Mouse (Mus musculus) G1E (cell line): ENCODE results near the gene Lrmda. TPM values are rescaled to one million over a fixed set of nuclear protein-coding genes. Genes with fewer than 3 reads are reported as not detected.

Source experiments
- ATAC-seq: 2 replicates; pipeline ENCODE4 v1.8.0; 2016; ENCODE audit warnings: mild to moderate bottlenecking; ENCODE audit not compliant: insufficient number of reproducible peaks, poor library complexity, low FRiP score, severe bottlenecking; ENCODE audit errors: extremely low read depth
- DNase-seq: peaks from one replicate; pipeline ENCODE4 v3.0.0; 2012; ENCODE audit warnings: low spot score
- H3K27me3 ChIP-seq: 2 replicates; pipeline ENCODE4 v1.6.1; 2012; ENCODE audit warnings: mild to moderate bottlenecking, low read length, inconsistent platforms; ENCODE audit not compliant: insufficient read depth
- H3K36me3 ChIP-seq: replicated peaks from 2 replicates; pipeline ENCODE3; 2012; ENCODE audit warnings: mild to moderate bottlenecking, inconsistent platforms
- H3K4me1 ChIP-seq: 2 replicates; pipeline ENCODE4 v1.6.1; 2012; ENCODE audit warnings: low read depth, low read length, inconsistent platforms, mixed read lengths; ENCODE audit not compliant: insufficient read depth
- H3K4me3 ChIP-seq: 2 replicates; pipeline ENCODE4 v1.5.1; 2012; ENCODE audit warnings: low read depth, mild to moderate bottlenecking, inconsistent platforms, low read length, moderate library complexity, mixed read lengths
- H3K9me3 ChIP-seq: replicated peaks from 2 replicates; pipeline ENCODE4 v1.6.1; 2012; ENCODE audit warnings: inconsistent platforms
- CTCF ChIP-seq: IDR thresholded peaks from 2 replicates; pipeline ENCODE4 v1.5.1; 2012; ENCODE audit warnings: low read depth, low read length, inconsistent platforms, mixed read lengths
- GATA1 ChIP-seq: IDR thresholded peaks from 2 replicates; pipeline ENCODE4 v1.6.1; 2012; ENCODE audit warnings: borderline replicate concordance, low read length, inconsistent platforms, mixed read lengths
- GATA2 ChIP-seq: IDR thresholded peaks from 2 replicates; pipeline ENCODE4 v1.6.1; 2012; ENCODE audit warnings: low read depth, low read length, inconsistent platforms, borderline replicate concordance
- POLR2AphosphoS5 ChIP-seq: IDR thresholded peaks from 2 replicates; pipeline ENCODE4 v1.6.1; 2012; ENCODE audit warnings: low read depth, low read length, inconsistent platforms; ENCODE audit not compliant: insufficient replicate concordance
- TAL1 ChIP-seq: conservative IDR thresholded peaks from 2 replicates; pipeline ENCODE4 v1.6.1; 2012; ENCODE audit warnings: low read depth, low read length, inconsistent platforms, mixed read lengths
- polyA plus RNA-seq: library from polyadenylated mRNA; stranded (reverse); fragments of >175 nt; gene quantifications from 2 replicates; pipeline ENCODE4 v1.2.3, GENCODE M21; 2012
- total RNA-seq, 2 experiments: library from RNA; stranded (forward) in 1 of 2; stranded (reverse) in 1 of 2; fragments of 200-1000 nt in 1 of 2; fragments of >200 nt in 1 of 2; fragmentation: Nextera tagmentation in 1 of 2; gene quantifications; 2 replicates each; pipeline ENCODE4 v1.2.3; 2014 to 2017

Gene Lrmda
- total and polyA plus RNA-seq, 3 experiments, result not detected

DNA sequence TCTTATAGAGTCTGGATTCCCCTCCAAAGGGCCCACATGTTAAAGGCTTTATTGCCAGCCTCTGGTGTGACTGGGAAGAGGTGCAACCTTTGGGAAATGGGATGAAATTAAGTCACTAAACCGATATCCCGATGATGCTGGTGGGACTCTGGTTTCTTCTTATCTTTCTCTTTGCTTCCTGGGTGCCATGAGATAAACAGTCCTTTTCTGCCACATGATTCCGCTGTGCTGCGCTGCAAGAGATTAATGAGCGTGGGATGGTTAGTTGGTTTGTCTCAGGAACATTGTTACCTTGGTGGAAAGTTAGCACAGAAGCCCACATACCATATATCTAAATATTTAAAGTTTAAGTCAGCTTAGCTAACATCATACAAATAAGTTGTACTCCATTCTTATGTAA lies 258.5 kb downstream of the Lrmda start:
- H3K4me1 ChIP-seq, result no peaks in the 10 kb centered on the region
- H3K9me3 ChIP-seq, result no peaks in the 10 kb centered on the region
- H3K27me3 ChIP-seq, result no peaks in the 10 kb centered on the region
- TF ChIP-seq CTCF (no peak), POLR2AphosphoS5 (no peak), GATA2 (no peak), TAL1 (no peak), GATA1 (no peak)
- H3K4me3 ChIP-seq, result no peak overlapping the region
- ATAC-seq, result no peak
- no peak for DNase-seq
- H3K36me3 ChIP-seq, result no peaks in the 10 kb centered on the region

DNA sequence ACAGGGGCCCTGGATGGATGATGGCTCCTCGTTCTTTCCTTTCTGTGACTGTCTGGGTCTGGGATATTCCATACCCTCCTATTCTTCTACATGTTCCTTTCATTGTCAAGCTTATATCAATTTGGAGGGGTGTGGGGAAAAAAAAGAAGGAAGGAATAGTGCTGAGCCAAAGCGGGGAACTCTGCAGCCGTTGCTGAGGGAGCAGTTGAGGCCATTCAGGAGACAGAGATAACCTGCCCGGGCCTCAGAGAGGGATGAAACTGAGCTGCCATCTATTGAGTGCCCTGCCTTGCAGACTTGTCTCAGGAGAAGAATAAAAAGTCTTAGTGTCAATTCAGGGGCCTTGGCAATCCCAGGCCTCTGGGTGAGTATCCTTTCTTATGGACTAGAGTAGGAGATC lies 260.1 kb downstream of the Lrmda start:
- Histone ChIP-seq H3K4me1 (no peaks in the 10 kb centered on the region), H3K9me3 (0 out of 2 replicates have a peak, but pooled peaks cover 3% of the 10 kb centered on the region), H3K27me3 (no peaks in the 10 kb centered on the region), H3K36me3 (no peaks in the 10 kb centered on the region), H3K4me3 (no peak overlapping the region)
- TF ChIP-seq CTCF (no peak), POLR2AphosphoS5 (no peak), TAL1 (no peak), GATA2 (no peak), GATA1 (no peak)
- DNase-seq (no peak), ATAC-seq (no peak)

DNA sequence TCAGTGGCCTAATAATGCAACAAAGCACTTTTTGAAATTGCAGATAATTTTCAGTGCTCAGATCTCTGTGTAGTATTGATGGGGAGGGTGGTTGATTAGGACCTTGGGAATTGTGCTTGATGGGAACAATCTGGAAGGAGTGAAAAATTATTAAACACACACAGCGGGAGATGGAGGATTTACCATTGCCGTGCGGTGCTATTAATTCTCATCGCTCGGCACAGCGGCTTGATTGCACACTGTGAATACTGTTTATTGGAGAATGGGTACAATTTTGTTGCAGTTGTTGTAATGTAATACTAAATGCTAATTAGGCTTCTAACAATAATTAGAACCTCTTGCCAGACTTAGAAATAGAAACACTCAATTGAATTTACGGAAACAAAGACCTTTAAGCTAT lies 262.1 kb downstream of the Lrmda start:
- no peak for DNase-seq
- H3K27me3 ChIP-seq, result no peaks in the 10 kb centered on the region
- no peaks in the 10 kb centered on the region for H3K4me1 ChIP-seq
- no peak for ATAC-seq
- TF ChIP-seq POLR2AphosphoS5, result no peak
- TF ChIP-seq GATA1, result no peak
- TF ChIP-seq CTCF, result no peak
- TF ChIP-seq GATA2, result no peak
- no peak for TF ChIP-seq TAL1
- 0 out of 2 replicates have a peak, but pooled peaks cover 5% of the 10 kb centered on the region for H3K9me3 ChIP-seq
- H3K36me3 ChIP-seq, result no peaks in the 10 kb centered on the region
- H3K4me3 ChIP-seq, result no peak overlapping the region

DNA sequence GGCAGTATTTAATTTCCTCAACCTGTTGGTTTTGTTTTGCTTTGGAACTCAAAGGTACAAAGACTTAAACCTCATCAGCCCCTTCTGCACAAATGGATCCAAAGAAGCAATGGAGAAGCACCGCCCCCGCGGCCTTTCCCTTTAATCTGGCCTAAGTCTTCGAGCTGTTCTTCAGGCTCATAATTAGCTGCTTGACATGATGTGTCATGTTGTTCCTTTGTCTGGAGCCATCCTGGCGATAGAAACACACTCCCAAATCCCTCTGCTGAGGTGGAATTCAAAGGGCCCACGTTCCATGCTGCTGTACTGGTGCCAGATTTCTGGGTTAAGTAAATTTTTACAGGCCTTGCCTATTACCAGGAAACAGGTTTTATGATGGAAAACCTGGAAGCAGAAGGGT lies 263.3 kb downstream of the Lrmda start:
- H3K4me3 ChIP-seq, result no peak overlapping the region
- 0 out of 2 replicates have a peak, but pooled peaks cover 6% of the 10 kb centered on the region for H3K9me3 ChIP-seq
- ATAC-seq, result no peak
- no peaks in the 10 kb centered on the region for H3K4me1 ChIP-seq
- no peaks in the 10 kb centered on the region for H3K27me3 ChIP-seq
- H3K36me3 ChIP-seq, result no peaks in the 10 kb centered on the region
- no peak for TF ChIP-seq POLR2AphosphoS5
- DNase-seq, result no peak

DNA sequence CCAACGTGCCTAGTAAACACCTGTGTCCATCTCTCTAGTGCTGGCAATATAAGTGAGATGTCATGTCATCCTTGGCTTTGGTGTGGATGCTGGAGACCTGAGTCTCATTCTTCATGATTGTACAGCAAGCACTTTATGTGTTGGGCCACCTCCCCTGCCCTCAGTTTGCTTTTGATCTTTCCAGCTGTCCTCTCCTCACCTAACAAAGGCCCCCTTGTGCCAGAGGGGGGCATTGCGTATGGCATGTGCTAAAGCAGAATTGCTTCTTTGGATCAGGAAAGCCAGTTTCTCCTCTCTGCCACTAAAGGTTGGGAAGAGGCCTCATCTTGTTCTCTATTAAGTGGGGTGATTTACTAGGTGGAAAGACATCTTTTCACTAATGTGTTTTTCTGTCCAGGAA lies 264.2 kb downstream of the Lrmda start:
- DNase-seq (no peak), ATAC-seq (no peak)
- H3K36me3 ChIP-seq, result no peaks in the 10 kb centered on the region
- no peaks in the 10 kb centered on the region for H3K4me1 ChIP-seq
- H3K9me3 ChIP-seq, result 0 out of 2 replicates have a peak, but pooled peaks cover 7% of the 10 kb centered on the region
- H3K4me3 ChIP-seq, result no peak overlapping the region
- H3K27me3 ChIP-seq, result no peaks in the 10 kb centered on the region
- TF ChIP-seq GATA2, result no peak
- TF ChIP-seq GATA1, result no peak
- TF ChIP-seq CTCF, result no peak
- no peak for TF ChIP-seq POLR2AphosphoS5
- TF ChIP-seq TAL1, result no peak

DNA sequence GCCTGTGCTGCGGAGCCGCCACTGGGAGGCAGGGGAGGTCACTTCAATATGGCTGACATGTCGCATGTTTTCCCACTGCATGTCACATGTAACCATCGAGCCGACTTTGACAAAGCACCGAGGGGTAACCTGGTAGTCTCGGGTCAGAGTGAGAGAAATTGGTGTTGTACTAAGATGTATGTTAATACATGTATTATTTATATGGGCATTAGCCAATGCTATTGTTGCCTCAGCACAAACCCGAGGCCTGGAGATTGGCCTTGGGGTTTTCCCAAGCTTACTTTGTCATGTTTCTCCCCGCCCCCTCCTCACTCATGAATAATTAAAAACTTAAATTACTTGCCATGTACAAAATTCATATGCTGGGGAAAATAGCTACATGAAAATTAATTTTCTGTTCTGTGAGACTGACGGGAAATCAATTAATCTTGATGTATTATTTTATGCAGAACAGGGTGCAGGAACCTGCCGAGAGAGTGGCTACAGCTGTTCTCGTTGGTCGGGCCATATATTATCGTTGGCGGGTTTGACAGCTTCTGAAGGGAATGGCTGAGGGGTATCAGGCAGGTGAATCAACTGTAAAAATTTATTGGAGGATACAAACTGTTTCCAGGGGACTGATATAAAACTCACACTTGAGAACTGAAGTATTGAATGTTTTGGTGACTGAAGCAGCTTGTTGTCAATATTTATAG lies 265.5 kb downstream of the Lrmda start:
- no peaks in the 10 kb centered on the region for H3K36me3 ChIP-seq
- TF ChIP-seq GATA1 (no peak), POLR2AphosphoS5 (no peak), TAL1 (no peak), GATA2 (no peak)

GRCm38 (mm10) chr14:22285826-22286225 lies 266.3 kb downstream of the Lrmda start:
- H3K27me3 ChIP-seq, result no peaks in the 10 kb centered on the region
- no peak for ATAC-seq
- H3K4me3 ChIP-seq, result no peak overlapping the region
- 0 out of 2 replicates have a peak, but pooled peaks cover 7% of the 10 kb centered on the region for H3K9me3 ChIP-seq
- H3K4me1 ChIP-seq, result no peaks in the 10 kb centered on the region
- DNase-seq, result no peak
- TF ChIP-seq GATA1, result no peak
- TF ChIP-seq TAL1, result no peak
- TF ChIP-seq GATA2, result no peak
- TF ChIP-seq POLR2AphosphoS5, result no peak
- no peak for TF ChIP-seq CTCF
- no peaks in the 10 kb centered on the region for H3K36me3 ChIP-seq

More for the DNA sequence above, 265.5 kb downstream of the Lrmda start:
- Histone ChIP-seq H3K9me3 (0 out of 2 replicates have a peak, but pooled peaks cover 7% of the 10 kb centered on the region), H3K27me3 (no peaks in the 10 kb centered on the region), H3K4me3 (no peak overlapping the region), H3K4me1 (no peaks in the 10 kb centered on the region)
- DNase-seq (no peak), ATAC-seq (no peak)
